Mouse (Mus musculus) embryo, embryonic 10.5 days (tissue): ENCODE results near the gene Bach2.

Source experiments
- DNase-seq: peaks from one replicate; pipeline ENCODE4 v3.0.0-alpha.2; 2015; ENCODE audit warnings: low spot score

Bach2 gene

DNA sequence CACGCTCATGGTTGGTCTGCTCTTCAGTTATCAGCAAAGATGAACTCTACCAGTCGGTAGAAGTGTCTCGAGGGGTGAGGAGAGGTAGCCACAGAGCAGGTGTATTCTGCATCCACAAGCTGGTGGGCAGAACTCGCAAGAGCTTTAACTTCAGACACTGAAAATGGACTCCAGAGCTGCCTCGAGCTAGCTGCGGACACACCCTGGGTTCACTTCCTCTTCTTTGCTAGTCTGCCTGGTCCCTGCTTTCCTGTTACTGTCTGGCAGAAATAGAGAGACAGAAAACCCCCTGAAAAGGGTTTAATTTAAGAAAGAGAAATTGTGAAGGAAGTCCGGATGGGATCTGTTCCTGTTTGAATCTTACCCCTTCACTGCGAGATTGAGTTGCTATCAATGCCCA lies 326.3 kb downstream of the Bach2 start:
- no peak for DNase-seq

DNA sequence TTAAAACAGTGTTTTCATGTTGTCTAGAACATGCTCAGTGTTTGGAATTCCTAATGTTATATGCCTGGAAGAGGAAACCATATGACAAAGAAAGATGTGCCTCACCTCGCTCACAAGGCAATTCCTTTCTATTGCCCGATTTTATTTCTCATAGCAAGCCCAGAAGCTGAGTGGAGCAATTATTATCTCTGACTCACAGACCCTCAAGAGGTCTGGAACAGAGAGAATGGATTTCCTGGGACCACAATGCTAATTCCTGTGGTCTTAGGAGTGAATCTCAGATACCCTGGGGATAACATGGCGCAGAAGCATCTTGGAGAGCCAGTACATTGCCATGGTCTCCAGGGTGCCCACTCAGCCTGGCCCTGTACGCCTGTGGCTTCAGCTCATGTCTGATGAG lies 330.4 kb downstream of the Bach2 start:
- DNase-seq, result no peak

DNA sequence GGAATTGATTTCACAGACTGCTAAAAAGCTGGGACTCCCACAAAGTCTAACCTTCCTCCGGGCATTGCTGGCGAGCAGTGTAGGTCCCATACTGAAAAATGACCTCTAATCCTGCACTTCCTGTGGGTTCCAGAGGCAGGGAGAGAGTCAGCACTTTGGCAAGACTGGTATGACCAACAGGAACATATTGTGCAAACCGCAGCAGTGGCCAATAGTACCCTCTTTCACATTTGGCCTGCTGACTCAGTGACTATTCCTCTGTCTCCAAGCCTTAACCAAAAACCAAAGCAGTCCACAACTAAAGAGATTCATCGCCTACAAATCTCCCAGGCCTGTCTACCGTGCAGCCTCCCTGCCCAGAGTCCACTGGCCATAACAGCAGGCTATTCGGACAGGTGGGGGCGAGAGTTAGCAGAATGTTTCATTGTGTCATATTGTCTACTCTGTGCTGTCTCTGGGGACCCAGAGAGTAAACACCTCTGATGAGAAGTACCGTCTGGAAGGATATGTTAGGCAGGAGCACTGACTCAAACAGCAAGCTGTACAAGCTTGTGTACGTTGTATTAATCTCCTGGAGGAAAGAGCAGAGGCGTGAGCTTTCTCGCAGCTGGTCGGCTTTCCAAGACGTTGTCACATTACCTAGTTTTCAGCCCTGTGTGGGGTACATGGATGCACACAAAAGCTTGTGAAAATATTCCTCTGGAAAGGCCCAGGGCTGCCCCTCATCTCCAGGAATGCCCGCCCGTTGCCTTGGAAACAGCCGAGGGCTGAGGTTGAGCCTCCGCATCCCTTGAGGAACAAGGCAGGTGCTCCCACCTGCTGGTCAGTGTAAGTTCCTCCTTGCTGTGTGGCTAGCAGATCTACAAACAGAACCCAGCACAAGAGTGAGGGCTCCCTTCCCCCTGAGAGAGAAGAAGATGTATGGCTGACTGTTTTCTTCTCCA lies 331.7 kb downstream of the Bach2 start:
- peak; percentile 52 for DNase-seq

DNA sequence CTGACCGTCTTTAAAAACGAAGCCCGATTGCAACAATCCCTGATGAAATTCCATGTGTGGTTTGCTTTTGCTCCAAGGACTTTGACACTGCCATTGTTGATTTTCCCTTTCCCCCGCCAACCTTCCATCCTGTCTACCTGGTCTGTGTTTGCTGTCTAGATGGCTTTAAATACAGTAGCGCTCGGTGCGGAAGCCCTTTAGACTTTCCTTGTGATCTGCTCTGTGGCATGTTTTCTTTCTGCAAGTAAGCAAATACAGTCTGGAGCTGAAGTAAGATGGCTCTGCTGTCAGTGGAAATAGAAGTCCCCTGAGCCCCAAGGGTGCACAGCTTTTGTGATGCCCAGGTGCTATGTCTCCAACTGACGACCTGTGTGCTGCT lies 332.3 kb downstream of the Bach2 start:
- no peak for DNase-seq

DNA sequence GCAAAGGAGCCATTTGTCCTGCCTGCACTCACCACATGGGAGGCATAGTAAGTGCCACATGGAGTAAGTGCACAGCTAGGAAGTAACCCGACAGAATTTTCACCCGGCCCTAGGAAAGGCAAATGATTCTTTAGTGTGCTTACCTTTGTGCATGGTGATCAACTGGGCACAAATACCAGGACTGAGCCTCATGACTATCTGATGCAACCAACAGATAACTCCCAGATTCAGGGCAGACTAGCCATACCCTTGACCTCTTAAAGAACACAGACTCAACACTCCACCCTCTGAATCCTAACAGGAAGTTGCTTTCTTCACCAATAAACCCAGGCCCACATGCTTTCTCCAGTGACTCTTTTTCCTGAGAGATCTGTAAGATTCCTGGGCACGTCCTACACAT lies 332.8 kb downstream of the Bach2 start:
- DNase-seq, result no peak

DNA sequence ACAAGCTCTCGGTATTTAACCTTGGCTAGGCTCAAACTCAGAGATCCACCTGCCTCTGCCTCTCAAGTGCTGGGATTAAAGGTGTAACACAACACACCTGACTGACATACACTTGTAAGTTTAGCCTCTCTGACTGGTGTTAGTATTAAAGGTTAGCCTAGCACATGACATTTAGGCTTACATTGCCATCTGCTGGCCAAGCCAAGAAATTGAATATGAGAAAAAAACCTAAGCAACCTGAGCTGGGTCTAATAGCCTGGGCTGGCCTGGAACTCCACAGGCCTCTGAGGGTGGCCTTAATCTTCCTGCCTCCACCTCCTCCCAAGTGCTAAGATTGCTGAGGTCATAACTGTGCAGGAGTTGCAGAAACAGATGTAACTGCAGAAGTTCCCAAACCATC lies 333.5 kb downstream of the Bach2 start:
- peak; percentile 80 for DNase-seq

DNA sequence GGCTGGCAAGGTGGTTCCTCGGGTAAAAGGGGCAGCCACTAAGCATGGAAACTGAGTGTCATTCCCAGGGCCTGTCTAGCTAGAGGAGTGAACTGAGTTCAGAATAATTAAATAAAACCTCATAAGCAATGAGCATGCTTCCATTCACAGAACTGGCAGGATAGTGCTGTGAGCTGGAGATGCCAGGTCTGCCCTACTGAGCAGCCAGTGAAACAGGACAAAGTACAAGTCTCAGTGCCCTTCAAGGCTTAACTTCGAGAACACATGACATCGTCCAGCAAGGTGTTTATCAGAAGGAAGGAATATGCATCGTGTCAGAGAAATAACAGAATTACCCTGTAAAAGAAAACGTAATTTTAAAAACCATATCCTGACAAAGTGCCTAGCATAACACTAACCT lies 335.0 kb downstream of the Bach2 start:
- DNase-seq, result no peak

DNA sequence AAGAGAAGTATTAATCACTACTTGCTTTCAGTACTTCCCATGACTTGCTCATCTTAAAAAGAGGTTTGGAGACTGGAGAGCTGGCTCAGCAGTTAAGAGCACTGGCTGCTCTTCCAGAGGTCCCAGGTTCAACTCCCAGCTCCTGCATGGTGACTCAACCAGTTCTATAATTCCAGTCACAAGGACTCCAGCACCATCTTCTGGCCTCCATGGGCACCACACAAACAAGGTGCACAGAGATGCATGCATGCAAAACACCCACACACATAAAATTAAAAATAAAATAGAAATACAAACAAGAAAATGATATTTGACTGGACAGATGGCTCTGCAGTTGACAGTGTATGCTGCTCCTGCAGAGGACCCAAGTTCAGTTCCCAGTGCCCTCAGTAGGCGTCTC lies 336.0 kb downstream of the Bach2 start:
- no peak for DNase-seq

DNA sequence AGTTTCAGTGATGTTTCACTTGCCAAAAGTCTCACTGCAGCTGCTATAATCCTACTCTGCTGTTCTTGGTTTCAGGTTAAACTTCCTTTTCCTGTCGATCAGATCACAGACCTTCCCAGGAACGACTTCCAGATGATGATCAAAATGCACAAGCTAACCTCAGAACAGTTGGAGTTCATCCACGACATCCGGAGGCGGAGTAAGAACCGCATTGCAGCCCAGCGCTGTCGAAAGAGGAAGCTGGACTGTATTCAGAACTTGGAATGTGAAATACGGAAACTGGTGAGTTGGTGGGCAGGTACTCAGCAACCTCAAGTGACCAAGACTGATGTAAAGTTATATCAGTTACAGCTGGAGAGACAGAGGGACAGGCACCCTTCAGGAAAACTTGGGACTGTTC lies 336.6 kb downstream of the Bach2 start:
- peak; percentile 39 for DNase-seq

DNA sequence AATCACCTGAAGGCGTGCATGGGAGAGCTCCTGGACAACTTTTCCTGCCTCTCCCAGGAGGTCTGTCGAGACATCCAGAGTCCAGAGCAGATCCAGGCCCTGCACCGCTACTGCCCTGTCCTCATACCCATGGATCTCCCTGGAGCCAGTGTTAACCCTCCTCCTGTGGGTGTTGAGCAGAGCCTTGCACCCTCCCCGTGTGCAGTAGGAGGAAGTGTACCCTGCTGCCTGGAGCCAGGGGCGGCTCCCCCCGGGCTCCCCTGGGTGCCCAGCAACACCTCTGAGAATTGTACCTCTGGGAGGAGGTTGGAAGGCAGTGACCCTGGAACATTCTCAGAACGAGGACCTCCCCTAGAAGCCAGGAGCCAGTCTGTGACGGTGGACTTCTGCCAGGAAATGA lies 341.2 kb downstream of the Bach2 start:
- DNase-seq, result no peak

DNA sequence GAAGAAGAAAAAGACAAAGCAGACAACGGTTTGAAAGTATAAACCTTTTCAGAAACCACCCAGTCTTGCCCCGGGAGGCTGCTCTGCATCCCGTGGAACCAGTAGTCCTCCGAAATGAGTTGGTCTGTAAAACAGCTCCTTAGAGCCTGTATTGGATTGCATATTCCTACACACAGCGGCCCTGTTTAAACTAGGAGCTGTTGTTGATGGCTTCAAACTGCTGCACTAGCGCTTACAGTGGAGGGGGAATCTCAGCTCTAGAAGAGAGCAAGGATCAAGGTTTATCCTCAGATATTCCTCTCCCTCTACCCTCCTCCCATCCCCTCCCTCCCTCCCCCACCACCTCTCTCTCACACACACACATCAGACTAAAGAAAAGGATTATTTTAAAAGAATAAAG lies 345.6 kb downstream of the Bach2 start:
- DNase-seq, result no peak

DNA sequence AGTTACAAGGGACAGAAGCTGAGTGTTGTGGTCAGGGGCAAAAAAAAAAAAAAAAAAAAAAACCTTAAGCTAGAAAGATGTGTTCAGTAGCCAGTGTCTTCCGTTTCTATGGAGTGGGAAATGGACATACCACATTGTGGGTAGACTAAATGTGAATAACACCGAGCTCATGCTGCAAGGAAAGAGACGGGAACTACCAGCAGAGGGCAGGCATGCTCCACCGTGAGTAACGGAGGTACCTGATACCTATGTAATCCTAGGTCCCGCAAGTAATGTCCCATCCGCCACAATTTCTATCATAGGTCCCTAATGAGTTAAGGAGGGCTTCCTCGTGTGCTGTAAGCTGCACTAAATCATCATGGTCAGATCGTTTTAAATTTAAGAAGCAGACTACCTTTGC lies 348.0 kb downstream of the Bach2 start:
- peak; percentile 80 for DNase-seq

DNA sequence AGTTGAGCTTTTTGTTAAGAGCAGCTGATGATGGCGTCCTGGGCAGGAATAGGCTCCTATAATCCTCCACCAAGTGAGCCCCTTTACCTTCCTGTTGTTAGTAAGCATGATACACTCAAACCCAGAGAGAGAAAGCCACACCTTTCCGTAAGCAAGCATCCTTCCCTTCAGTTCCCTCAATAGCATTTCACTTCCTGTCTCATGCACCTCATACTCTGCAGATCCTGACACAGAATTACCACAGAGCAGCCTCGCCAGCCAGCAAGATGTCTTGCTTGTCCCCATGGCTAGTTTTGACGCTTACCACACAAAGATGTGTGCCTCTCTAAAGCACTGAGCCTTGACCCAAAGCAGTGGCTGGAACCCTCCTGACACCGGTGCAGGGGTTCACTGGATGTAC lies 348.9 kb downstream of the Bach2 start:
- no peak for DNase-seq

DNA sequence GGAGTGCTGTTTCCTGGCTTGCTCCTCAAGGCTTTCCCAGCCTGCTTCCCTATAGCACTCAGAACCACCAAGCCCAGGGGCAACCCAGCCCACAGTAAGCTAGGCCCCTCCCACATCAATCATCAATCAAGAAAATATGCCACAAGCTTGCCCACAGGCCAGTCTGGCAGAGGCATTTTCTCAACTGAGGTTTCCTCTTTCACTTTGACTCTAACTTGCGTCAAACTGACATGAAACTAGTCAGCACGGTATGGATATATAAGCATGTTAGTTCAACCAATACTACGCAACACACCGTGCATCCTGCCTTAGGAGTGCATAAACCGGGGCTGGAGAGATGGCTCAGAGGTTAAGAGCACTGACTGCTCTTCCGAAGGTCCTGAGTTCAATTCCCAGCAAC lies 349.6 kb downstream of the Bach2 start:
- no peak for DNase-seq

DNA sequence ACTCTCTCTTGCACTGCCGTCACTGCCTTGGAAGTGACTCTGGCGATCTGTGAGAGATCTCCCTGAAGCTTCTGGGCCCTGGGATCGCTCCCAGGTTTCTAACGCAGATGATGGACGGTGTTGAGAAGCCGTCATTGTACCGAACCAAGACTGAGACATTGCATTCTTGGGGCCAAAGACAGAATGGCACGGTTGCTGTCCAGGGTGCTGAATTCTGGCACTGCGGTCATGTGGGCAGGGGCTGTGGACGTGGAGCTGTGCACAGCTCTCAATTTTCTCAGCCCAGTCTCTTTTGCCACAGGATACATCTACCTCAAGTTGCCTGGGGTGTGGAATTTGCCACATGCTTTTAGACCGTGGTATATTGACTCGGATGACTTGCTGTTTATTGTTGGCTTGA lies 362.5 kb downstream of the Bach2 start:
- peak; percentile 79 for DNase-seq

DNA sequence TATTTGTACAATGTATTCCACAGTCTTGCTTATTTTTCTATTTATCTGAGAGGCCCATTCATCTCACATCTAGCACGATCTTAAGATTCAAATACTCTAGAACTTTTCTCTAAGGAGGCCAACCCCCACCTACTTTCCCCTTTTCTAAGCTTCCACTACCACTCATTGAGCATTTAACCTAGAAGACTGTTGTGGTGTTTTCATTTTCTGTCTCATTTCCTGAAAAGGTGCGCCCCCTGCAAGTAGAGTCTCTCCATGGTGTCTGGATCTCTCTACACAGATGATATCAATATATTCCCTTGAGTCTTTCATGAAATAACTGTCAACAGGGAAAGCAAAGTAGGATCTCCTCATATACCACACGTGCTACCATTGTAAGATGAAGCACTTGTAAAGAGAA lies 364.1 kb downstream of the Bach2 start, which contains the start of gene Gja10:
Gja10 (minus strand) TSS at position 101 of the 400 bp plus-strand sequence.
- no peak for DNase-seq

DNA sequence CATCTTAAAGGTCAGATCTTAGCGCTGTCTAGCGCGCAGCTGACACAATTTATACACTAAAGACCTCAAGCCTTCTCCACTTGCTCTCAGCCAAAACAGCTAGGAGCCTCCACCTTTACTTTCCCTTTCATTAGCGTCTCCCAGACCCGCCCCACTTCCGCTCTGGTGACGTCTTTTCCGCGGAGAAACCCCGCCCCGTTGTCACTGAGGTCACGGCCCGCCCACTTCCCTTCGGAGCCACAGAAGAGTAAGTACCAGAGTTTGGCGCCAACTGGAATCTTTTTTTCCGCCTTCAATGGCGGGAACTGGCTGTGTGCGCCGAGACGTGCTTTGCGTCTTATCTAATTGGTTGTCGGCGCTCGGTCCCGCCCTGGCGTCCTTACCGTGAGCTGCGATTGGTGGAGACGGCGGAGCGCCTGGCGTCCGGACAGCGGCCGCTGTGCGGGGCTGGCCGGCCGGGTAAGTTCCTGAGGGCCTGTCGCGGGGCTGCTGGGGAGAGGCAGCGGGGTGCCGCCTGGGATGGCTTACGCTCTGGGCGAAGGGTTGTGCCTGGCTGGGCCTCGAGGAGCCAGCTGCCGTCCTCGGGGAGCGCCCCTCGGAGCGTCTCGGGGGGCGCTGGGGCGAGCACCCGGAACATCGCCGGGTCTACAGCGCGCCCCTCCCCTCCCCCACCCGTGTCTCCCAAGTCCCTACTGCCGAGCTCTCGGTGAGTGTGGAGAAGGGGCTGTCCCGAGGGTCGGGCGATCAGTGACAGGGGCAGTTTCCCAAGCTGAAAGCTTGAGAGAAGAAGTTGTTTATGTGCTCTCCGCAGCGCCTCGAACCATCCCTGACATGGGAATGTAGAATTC lies 376.7 kb downstream of the Bach2 start, which contains the start of gene Casp8ap2:
Casp8ap2 (plus strand) TSS at position 418 of the 848 bp plus-strand sequence.
- peak; percentile 100 for DNase-seq

DNA sequence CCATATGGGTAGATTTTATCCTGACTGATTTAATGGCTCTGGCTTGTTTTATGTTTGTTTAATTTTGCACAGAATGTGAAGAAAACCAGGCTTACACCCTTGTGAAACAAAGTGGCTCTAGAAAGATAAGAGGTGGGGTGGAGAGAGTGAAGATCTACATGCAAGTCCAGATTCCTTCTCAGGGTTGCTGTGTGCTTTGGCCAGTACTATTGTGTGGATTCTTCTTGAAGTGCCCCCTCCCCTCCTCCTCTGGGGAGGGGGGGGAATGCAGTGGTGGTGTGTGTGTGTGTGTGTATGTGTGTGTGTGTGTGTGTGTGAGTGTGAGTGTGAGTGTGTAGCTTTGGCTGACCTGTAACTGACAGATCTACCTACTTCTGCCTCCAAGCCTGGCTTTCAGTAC lies 383.0 kb downstream of the Bach2 start:
- no peak for DNase-seq
